Mouse (Mus musculus) heart, adult 2 months (tissue): ENCODE results near the gene Bglap2.
"Not testable (repeated sequence)": the region's sequence is repeated elsewhere in the genome, so short reads cannot be mapped to it uniquely, and the experiment has no call there.

Experiments used
- CTCF ChIP-seq: fragments of 200-600 bp; IDR thresholded peaks from 2 replicates; pipeline ENCODE4 v1.8.1; 2022; ENCODE audit warnings: antibody characterized with exemption, mild to moderate bottlenecking, moderate library complexity
- EP300 ChIP-seq: fragments of 200-500 bp; IDR thresholded peaks from 2 replicates; pipeline ENCODE4 v1.6.1; 2011; ENCODE audit warnings: low read depth, low read length, control low read depth; ENCODE audit not compliant: insufficient read depth

GRCm38 (mm10) chr3:88372643-88373042 lies 5.9 kb downstream of the Bglap2 start, which contains the start of gene Bglap3:
- TF ChIP-seq CTCF, EP300: not testable (repeated sequence)
